Mouse (Mus musculus): ENCODE results near the gene Ift57.

DNA sequence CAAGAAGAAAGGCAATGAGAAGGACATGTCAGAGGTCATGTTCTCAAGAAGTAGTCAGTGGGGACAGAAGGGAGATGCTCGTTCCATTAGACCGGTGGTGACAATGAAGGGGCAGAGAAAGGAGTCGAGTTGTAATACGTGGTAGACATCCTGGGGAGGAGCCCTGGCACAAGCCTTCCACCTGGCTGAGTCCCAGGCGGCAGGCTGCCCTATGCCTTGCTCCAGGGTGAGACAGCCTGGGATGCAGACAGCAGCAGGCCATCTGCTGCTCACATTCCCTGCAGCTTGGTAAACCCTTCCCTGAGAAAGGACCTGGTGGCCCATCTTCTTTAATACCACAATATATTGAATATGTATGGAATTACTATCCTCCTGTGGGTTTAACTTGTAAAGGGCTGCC is 22.6 kb downstream of the Ift57 start:
- TF ChIP-seq GATA1 (IDR thresholded peaks at IDR 0.05; ENCODE audit: borderline replicate concordance, low read length) (no peak), FLI1 (IDR thresholded peaks at IDR 0.05; ENCODE audit: low read length) (no peak)
